Mouse (Mus musculus) ovary, postnatal 10 days (tissue): ENCODE data around the gene F12.

ENCODE experiments used
- DNase-seq: peaks from one replicate; pipeline ENCODE4 v3.0.0; 2022; ENCODE audit warnings: low spot score

Gene F12

GRCm38 (mm10) chr13:55413333-55413732, 13.3 kb downstream of the F12 start:
- DNase-seq = no peak

DNA sequence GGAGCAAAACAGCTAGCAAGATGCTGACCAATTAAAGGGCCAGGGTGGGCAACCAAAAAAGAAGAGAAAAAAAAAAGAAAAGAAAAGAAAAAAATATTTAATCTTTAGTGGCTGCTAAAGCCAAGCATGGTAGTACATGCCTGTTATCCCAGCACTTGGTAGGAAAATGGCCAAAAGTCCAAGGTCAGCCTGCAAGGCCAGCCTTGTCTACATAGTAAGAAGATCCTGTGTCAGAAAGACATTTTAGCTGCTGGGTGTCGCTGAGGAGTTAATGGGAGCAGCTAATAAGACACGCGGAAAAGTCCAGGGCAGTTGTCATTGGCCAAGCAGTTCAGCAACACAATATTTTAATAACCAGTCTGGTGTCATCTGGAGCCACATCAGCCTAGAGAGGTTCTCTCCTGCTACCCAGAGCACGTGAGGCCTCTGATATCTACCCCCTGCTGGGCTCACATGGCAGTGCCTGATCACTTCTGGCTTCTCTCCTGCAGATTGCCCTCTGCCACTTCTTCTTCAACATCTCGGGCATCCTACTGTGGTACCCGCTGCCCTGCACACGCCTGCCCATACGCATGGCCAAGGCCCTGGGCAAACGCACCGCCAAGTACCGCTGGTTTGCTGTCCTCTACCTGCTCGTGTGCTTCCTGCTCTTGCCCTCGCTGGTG, 13.8 kb downstream of the F12 start:
- DNase-seq = no peak

GRCm38 (mm10) chr13:55411826-55412225, 14.8 kb downstream of the F12 start:
- no peak for DNase-seq

DNA sequence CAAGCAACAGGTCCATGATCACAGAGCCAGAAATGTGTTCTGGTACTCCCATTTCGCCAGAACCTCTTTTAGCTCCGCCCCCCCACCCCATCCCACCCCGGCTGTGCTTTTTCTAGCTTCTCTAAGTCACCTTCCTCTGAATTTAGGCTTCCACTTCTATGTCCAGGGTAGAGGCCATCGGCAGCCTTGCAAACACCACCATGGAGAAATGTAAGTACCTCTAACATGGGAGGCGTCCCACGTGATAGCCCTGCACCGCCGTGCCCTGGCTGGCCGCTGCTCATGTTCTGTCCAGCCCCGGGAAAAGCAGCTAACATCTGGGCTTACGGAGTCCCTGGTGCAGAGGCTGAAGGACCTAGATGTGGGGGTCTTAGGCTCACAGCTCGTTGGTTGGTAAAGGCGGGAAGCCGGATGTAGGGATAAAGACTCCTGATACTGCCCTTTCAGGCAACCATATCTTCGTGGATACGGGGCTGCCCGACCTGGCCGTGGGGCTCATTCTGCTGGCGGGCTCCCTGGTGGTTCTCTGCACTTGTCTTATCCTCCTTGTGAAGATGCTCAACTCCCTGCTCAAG, 18.0 kb downstream of the F12 start:
- DNase-seq = no peak

GRCm38 (mm10) chr13:55407341-55407740, 19.3 kb downstream of the F12 start:
- DNase-seq = no peak

DNA sequence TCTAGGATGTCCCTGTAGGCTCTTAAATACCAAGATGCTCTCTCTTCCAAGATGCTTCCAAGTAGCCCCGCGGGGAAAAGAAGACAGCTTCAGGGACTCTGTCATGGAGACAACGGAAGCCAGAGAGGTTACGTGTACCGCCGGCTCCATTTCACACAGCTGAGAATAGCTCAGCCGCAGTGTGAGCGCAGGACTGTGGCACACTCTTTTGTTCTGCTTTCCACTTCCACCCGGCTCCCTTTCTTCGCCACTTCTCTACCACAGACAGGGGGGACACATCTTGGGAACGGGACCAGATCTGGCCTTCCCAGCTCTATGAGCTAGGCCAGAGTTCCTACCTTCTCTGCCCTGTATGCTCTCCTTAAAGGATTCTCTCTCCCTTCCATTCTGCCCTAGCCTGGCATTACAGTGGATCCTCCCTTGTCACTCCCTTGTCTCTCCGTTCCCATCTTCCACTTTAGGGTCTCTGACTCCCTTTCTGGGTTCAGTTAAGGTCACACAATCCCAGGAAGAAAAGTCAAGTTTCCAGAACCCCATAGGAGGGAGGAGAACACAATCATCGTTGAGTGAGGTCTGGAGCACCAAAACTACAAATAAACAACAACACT, 20.7 kb downstream of the F12 start:
- DNase-seq = no peak

DNA sequence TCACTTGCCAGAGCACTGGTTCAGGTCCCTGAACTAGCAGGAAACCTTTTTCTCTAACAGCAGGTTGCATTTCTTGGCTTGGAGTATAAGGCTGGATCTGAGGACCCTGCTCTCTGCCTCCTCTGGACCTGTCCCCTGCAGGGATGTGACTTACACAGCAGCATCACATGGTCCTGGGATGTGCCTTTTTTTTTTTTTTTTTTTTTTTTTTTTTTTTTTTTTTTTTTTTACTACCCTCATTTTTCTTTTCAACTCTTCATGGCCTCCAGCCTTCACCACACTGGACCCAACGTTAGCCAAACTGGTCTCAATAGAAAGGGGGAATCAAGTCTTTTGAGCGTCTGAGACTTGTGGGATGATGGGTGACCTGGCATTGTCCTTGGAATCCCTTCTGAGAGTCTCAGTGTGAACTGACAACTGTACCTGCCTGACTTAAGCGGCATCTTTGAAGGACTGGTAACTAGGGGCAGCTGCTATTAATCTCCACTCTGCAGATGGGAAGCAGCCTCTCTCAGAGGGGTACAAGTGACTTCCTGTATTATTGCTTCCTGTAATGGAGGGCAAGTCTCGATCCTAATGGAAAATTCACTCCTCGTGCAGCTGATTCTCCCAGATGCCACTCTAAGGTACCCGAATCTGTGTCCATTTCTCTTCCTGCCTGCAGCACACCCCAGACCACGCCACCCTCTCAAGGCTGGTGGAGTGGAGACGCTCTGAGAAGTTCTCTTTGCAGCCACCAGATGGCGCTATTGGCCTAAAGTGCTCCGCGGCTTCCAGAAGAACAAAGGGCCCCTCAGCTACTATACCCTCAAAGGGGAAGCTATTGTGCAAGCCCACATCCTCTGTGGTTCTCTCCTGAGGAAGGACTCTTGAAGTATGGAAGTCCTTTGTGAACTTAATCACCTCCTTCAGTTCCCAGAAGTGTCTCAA, 21.5 kb downstream of the F12 start:
- peak; percentile 41 for DNase-seq

GRCm38 (mm10) chr13:55403935-55404852, 22.4 kb downstream of the F12 start:
- DNase-seq = no peak

DNA sequence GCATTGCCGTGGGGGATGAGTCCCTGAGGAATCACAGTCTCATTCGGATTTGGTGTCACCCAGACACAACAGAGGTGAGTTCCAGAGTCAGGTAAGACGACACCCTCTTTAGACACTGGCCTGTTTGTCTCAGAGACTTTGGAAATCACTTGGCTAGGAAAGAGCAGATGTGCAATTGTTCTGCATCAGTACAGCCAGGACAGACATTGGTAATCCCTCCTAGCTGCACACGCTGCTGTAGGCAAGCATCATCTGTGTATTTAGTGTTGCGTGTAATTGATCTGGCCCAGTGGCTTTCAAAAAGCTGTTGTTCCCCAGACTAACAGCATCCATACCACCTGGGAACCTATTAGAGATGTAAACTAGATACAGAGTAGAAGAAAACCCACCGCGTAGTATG, 23.3 kb downstream of the F12 start:
- DNase-seq = no peak

- no peak for DNase-seq
Measured at GRCm38 (mm10) chr13:55400039-55400346, 26.6 kb downstream of the F12 start.

GRCm38 (mm10) chr13:55399300-55400038, 27.1 kb downstream of the F12 start:
- DNase-seq = no peak

DNA sequence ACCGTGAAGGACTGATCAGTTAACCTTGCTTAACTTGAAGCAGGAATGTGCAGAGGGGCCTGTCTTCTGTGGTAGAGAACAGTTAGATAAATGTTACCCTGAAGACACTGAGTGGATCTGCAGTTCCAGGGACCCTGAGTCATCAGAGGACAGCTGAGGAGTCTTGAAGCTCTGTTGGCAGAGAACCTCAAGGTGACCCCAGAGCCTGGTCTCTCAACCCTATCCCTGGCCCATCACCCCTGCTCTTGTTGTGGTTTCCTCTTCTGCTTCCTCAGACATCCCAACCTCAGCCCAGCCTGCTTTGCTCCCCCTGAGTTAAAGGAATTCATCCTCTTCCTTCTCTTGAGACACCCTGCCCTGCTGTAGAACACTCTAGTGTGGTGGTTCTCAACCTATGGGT, 28.5 kb downstream of the F12 start, which contains the start of gene Slc34a1:
Gene Slc34a1 (plus strand): TSS at position 100 of the 400 bp plus-strand sequence.
- no peak for DNase-seq

- no peak for DNase-seq
Measured at GRCm38 (mm10) chr13:55392933-55393332, 33.7 kb downstream of the F12 start.

DNA sequence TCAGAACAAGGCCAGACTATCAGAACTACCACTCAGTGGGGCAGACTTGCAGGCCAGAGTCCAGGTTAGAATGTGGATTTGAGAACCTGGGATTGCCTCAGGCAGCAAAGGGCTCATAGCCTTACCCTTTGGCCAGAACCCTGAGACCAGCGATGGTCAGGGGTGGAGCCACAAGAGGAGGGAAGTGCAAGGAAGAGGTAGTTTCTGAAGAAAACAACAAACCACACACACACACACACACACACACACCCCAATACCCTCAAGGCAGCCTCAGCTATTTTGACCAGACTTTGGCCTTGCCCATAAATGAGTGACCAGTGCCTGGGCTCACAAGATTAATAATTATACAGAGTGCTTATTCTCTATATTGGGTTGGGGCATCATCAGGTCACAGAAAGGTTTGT, 35.0 kb downstream of the F12 start:
- no peak for DNase-seq

DNA sequence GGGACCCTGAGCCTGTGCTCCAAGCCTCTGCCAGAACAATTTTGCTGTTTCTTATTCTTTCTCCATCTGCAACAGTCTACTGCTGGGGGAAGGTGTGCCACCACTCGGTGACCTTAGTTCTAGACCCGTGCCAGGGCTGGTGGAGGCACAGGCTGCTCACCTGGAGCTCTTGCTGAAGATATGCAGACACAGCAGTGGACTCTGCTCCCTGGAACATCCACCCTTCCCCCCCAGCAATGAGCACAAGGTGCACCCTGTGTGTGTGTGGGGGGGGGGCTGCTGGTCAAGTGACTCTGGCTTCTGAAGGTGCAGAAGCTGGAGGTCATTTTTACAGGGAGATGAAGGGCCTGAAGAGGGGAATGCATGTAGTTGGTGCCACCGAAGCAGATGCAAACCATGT, 35.9 kb downstream of the F12 start:
- no peak for DNase-seq

DNA sequence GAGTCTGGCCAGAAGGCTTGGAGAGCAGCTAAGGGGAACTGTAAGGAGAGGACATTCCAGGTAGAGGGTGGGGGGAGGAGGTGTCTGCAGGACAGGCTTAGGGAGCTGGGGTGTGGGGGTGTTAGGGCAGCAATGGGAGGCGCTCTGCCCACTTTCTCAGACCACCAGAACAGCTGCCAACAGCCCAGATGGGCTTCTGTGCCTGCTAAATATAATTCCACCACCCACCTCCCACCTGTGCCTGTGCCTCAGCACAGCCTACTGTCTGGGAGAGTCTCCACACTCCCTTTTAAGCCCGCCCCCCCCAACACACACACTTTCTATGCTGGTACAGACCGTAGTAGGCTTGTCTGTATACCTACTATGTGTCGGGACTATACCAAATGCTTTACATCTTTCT, 44.8 kb downstream of the F12 start:
- DNase-seq = no peak

- no peak for DNase-seq
Measured at GRCm38 (mm10) chr13:55378907-55379580, 47.5 kb downstream of the F12 start.

GRCm38 (mm10) chr13:55375877-55376276, 50.7 kb downstream of the F12 start:
- no peak for DNase-seq

DNA sequence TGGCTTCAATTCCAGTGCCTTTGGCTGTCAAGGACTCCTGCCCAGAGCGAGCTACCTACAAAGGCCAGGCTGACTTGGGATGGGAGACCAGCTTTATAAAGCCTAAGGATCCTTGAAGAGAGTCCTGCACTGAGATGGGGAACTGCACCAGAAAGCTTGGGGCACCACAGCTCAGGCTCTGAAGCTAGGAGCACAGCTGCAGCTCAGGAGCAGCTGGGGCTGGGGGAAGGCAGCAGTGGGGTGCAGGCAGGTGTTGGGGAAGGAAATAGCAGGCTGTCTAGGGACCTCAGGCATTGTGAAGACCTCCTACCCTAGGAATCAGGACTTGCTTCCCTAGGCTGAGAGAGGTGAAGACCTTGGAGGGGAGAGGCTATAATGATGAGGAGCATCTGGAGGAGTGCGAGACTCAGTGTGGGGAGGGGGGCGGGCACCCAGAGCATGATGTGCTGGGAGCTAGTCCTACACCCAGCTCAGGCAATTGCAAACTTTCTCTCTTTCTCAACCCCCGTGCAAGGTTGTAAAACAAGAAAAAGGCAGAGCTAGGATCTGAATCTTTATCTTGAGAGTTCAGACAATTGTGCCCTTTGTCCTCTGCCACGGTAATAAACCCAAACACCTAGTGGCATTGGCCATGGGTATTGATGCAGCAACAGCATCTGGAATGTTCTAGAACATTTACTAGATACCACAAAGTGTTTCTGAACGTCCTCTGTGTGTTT, 52.2 kb downstream of the F12 start:
- DNase-seq = no peak

DNA sequence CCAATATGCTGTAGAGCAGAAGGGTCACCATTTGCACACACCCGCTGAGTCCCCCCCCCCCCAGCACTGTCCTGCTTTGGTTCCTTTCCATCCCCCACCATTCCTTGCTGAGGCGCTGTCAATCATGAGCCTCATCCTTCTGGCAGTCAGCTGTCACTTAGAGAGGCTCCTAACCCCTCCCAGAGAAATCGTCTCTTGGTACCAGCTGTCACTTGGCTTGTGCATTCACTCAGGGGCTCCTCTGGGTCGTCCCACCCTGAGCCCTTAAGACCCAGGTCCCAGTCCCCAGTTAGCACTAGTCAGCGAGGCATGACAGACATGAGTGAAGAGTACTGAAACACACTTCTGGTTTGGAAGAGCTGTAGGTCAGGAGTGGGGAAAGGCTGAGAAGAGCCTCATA, 54.9 kb downstream of the F12 start:
- DNase-seq = no peak
